Mouse (Mus musculus) heart, embryonic 14.5 days (tissue): ENCODE data around the gene Fgd4. TPM values are rescaled to one million over a fixed set of nuclear protein-coding genes. Genes with fewer than 3 reads are reported as not detected.
"Not testable (repeated sequence)": the region's sequence is repeated elsewhere in the genome, so short reads cannot be mapped to it uniquely, and the experiment has no call there.

Experiments used
- ATAC-seq: fragments of 200-750 bp; cut with Nextera tagmentation; 2 replicates; pipeline ENCODE4 v1.8.0; 2017; ENCODE audit warnings: low read depth, moderate TSS enrichment; ENCODE audit not compliant: insufficient number of reproducible peaks, insufficient read depth, low FRiP score
- H3K27ac ChIP-seq, 2 experiments: fragments of 200-500 bp in 1 of 2; fragments of 300-500 bp in 1 of 2; sonication (generic) in 1 of 2; replicated peaks in 1 of 2; 2 replicates each; pipeline ENCODE4 v1.5.1; 2012 to 2014; ENCODE audit warnings: low read depth in 2 of 2, low read length in 2 of 2, control low read depth in 1 of 2, mild to moderate bottlenecking in 1 of 2, mixed read lengths in 1 of 2; ENCODE audit not compliant: control insufficient read depth in 1 of 2, insufficient read depth in 1 of 2
- H3K27me3 ChIP-seq: fragments of 300-500 bp; sonication (generic); 2 replicates; pipeline ENCODE4 v1.6.1; 2014; ENCODE audit warnings: mild to moderate bottlenecking, low read length, control low read depth; ENCODE audit not compliant: control insufficient read depth, insufficient read depth
- H3K36me3 ChIP-seq: fragments of 300-500 bp; sonication (generic); 2 replicates; pipeline ENCODE4 v1.6.1; 2014; ENCODE audit warnings: mild to moderate bottlenecking, control low read depth, low read length, mixed read lengths; ENCODE audit not compliant: control insufficient read depth, insufficient read depth
- H3K4me1 ChIP-seq, 2 experiments: fragments of 200-500 bp in 1 of 2; fragments of 300-500 bp in 1 of 2; sonication (generic) in 1 of 2; 2 replicates each; pipeline ENCODE4 v1.6.1; 2012 to 2014; ENCODE audit warnings: low read length in 2 of 2, control low read depth in 1 of 2, mixed read lengths in 1 of 2; ENCODE audit not compliant: control insufficient read depth in 2 of 2, insufficient read depth in 2 of 2
- H3K4me2 ChIP-seq: fragments of 300-500 bp; sonication (generic); 2 replicates; pipeline ENCODE4 v1.6.1; 2014; ENCODE audit warnings: mild to moderate bottlenecking, low read length
- H3K4me3 ChIP-seq, 2 experiments: fragments of 200-500 bp in 1 of 2; fragments of 300-500 bp in 1 of 2; sonication (generic) in 1 of 2; 2 replicates each; pipeline ENCODE4 v1.5.1; 2012 to 2014; ENCODE audit warnings: low read length in 2 of 2, mild to moderate bottlenecking in 2 of 2, control low read depth in 1 of 2, low read depth in 1 of 2, moderate library complexity in 1 of 2; ENCODE audit not compliant: control insufficient read depth in 1 of 2, insufficient read depth in 1 of 2
- H3K9ac ChIP-seq: fragments of 300-500 bp; sonication (generic); 2 replicates; pipeline ENCODE4 v1.6.1; 2014; ENCODE audit warnings: mild to moderate bottlenecking, low read length
- H3K9me3 ChIP-seq: fragments of 300-500 bp; sonication (generic); 2 replicates; pipeline ENCODE4 v1.6.1; 2016; ENCODE audit warnings: low read length, control low read depth; ENCODE audit not compliant: control insufficient read depth
- WGBS: fragments of 180-500 bp; shearing (Covaris S2); extraction: QIAGEN DNeasy Blood & Tissue Kit; methylation state at CpG from one replicate; pipeline ENCODE4 v1.1.7; 2014; 5-methylcytosine and 5-hydroxymethylcytosine counted together
- polyA plus RNA-seq: library from polyadenylated mRNA; unstranded; fragments of >200 nt; fragmentation: Nextera tagmentation; extraction: Ambion mirVana; gene quantifications from 2 replicates; pipeline ENCODE4 v1.2.1, GENCODE M21; 2014

Gene Fgd4
- polyA plus RNA-seq, 1 experiment from 2014 or later = 15.7 TPM

DNA sequence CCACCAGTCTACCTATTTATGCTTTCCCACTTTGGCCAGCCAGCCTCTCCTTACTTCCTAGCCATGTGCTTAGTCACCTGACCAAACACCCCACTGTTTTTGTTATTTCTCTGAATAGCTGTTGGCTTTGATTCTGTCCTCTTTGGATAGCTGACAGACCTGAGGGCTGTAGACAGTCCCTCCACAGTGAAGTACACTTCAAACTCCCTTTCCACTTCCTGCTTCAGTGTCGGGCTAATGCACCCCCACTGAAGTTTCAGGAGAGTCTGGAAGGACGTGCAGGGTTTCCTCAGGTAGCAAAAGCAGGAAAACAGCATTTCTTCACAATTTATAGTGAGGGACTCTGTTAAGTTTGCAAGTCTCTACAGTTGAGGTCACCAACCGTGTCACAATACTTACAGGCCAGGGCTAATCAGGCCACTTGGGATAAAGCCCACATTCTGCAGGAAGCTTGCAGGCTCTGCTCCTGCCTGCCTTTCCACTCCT, 57.4 kb downstream of the Fgd4 start:
- Histone ChIP-seq H3K27me3 (no peaks in the 10 kb centered on the region), H3K27ac (peak overlapping the region; percentile 20 to 60), H3K9me3 (no peaks in the 10 kb centered on the region), H3K36me3 (no peaks in the 10 kb centered on the region), H3K4me2 (no peak overlapping the region), H3K4me1 (peaks cover 2 to 18% of the 10 kb centered on the region in 2 experiments; a peak in 3 of 4 replicates), H3K4me3 (no peak overlapping the region), H3K9ac (no peak overlapping the region)
- no peak for ATAC-seq
- WGBS = 18% methylated on average over 3 of the region's 3 CpGs

DNA sequence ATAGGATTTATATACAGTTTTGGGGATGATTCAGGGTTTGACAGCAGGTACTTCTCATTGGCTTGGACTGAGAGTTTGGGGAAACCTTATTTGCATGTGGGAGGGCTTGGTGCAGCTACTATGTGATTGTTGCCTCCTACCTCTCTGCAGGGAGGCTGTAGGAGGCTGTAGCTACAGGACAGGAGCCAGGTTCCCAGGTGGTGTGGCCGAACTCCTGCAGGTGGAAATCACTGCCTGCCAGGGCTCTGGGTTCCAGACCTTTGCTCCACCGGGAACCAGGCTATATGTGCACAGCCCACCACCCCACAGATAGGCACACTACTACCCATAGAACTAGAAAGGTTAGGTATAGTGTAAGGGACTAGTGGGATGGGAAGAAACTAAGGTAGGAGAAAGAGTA, 61.0 kb downstream of the Fgd4 start:
- not testable (repeated sequence) for H3K36me3 ChIP-seq, H3K9ac ChIP-seq, H3K4me1 ChIP-seq, ATAC-seq, H3K27me3 ChIP-seq, H3K4me2 ChIP-seq, H3K9me3 ChIP-seq, H3K27ac ChIP-seq, H3K4me3 ChIP-seq
- 58% methylated on average over 2 of the region's 2 CpGs for WGBS

DNA sequence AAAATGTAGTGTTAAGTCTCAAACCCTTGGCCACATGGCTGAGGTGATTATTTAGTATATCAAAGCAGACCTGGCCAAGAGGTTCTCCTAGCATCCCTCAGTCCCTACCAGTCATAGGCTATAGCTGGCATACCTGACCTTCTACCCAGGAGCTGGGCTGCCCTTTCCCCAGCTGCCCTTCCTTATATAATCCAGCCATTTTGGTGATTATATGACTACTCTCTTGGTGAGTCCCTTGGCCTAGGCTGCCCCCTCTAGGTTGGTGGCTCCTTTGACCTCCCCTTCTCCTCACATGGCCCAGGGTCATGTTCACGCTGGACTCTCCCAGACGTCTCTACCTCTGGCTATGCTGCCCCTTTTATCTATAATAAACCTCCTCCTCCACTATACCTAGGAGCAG, 65.1 kb downstream of the Fgd4 start:
- no peak overlapping the region for H3K9ac ChIP-seq
- H3K27ac ChIP-seq = no peak overlapping the region
- no peaks in the 10 kb centered on the region for H3K36me3 ChIP-seq
- no peak for ATAC-seq
- no peaks in the 10 kb centered on the region for H3K9me3 ChIP-seq
- WGBS = 57% methylated on average over 2 of the region's 2 CpGs
- no peaks in the 10 kb centered on the region for H3K4me1 ChIP-seq
- no peak overlapping the region for H3K4me3 ChIP-seq
- no peaks in the 10 kb centered on the region for H3K27me3 ChIP-seq
- no peak overlapping the region for H3K4me2 ChIP-seq

DNA sequence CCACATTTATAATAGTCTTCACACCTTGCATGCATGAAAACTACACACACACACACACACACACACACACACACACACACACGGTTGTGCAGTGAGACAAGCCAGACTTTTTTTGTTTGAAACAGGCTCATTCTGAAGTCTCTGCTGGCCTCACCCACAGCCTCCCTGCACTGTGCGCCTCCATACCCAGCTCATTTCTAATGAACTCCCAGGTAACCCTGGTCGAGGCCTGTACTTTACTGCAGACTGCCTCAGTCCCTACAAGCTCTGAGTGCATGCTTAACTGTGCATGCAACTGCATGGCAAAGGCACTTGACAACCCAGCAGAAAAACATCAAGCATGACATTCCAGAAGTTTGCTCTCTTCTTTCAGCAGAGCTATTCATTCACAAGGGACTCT, 72.3 kb downstream of the Fgd4 start:
- WGBS = 57% methylated on average over 3 of the region's 3 CpGs
- no peak overlapping the region for H3K4me2 ChIP-seq
- no peak overlapping the region for H3K4me3 ChIP-seq
- H3K27ac ChIP-seq = peak overlapping the region; percentile 41 to 59; a peak in 2 of 4 replicates
- no peak overlapping the region for H3K9ac ChIP-seq
- no peaks in the 10 kb centered on the region for H3K27me3 ChIP-seq
- no peaks in the 10 kb centered on the region for H3K36me3 ChIP-seq
- H3K4me1 ChIP-seq = peaks cover 16 to 17% of the 10 kb centered on the region in 2 experiments
- ATAC-seq = no peak; the same call in 1 of the 2 replicates
- H3K9me3 ChIP-seq = no peaks in the 10 kb centered on the region

DNA sequence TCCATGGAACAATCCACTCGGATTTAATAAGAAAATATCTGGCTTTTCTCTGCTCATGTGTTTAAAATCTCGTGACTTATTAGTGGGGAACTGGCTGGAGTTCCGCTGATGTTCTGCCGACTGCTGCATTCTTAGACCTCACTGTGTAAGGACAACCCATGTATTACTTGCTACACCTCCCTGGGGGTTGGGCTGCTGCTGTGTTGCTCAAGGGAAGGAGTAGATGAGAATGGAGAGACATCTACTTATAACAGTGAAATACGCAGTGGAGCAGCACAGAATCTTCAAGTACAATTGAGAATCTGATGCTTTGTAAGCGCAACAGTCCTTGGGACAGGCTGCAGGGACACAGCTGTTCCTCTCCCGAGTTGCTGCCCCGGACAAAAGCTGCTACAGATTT, 73.1 kb downstream of the Fgd4 start:
- peak overlapping the region; percentile 66 for H3K4me2 ChIP-seq

DNA sequence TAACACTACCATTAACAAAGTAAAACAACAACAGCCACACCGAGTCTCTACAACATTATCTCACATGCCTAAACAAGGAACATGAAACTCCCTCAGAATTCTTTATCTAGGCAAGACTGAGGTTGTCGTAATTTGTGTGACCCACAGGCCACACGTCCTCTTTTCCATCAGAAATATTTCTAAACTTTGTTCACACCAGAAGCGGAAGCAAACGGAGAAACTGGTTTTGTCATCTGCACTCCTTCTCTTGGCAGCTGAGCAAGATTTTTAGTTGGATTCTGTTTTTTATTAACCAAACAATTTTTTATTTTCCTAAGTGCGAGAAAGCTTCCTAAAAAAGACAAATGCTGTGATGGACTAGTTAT, 73.6 kb downstream of the Fgd4 start:
- H3K27me3 ChIP-seq = no peaks in the 10 kb centered on the region
- peak overlapping the region; percentile 72 for H3K9ac ChIP-seq
- H3K36me3 ChIP-seq = no peaks in the 10 kb centered on the region
- H3K9me3 ChIP-seq = no peaks in the 10 kb centered on the region
- no peak for ATAC-seq
- peak overlapping the region; percentile 86 to 95 for H3K27ac ChIP-seq
- peak overlapping the region; percentile 66 for H3K4me2 ChIP-seq
- 13% methylated on average over 6 of the region's 6 CpGs for WGBS
- peaks cover 16 to 22% of the 10 kb centered on the region in 2 experiments for H3K4me1 ChIP-seq
- peak overlapping the region; percentile 37 to 45; a peak in 3 of 4 replicates for H3K4me3 ChIP-seq

More for the DNA sequence above, 73.1 kb downstream of the Fgd4 start:
- peak; percentile 75 for ATAC-seq
- no peaks in the 10 kb centered on the region for H3K36me3 ChIP-seq
- no peaks in the 10 kb centered on the region for H3K27me3 ChIP-seq
- H3K9ac ChIP-seq = peak overlapping the region; percentile 72
- H3K4me1 ChIP-seq = peaks cover 16 to 19% of the 10 kb centered on the region in 2 experiments
- peak overlapping the region; percentile 86 to 95 for H3K27ac ChIP-seq
- WGBS = 23% methylated on average over 8 of the region's 8 CpGs
- H3K9me3 ChIP-seq = no peaks in the 10 kb centered on the region
- H3K4me3 ChIP-seq = peak overlapping the region; percentile 27 to 45; a peak in 3 of 4 replicates

DNA sequence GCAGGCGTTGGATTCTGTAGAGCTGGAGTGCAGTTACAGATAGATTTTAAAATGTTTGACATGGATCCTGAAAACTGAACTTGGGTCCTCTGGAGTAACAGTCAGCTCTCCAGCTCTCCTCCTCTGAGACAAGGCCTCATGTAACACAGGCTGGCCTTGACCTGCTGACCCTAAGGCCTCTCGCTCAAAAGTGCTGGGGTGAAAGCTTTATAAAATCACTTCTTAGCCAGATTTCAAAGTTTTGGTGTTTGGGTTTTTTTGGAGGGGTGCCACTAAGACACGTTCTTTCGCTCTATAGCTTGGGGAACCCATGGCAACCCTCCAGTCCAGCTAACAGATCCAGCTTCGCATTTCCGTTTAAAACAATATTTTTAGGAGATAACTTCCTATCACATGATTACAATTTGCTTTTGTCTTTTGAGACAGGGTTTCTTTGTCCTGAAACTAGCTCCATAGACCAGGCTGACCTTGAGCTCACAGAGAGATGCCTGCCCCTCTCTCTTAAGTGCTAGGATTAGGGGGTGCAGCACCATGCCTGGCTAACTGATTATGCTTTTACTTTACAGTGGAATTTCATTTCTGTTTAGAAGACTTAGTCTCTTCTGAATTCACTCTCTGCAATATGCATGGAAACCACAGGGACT, 74.1 kb downstream of the Fgd4 start:
- no peaks in the 10 kb centered on the region for H3K27me3 ChIP-seq
- H3K36me3 ChIP-seq = no peaks in the 10 kb centered on the region
- peak overlapping the region; percentile 72 for H3K9ac ChIP-seq
- H3K4me1 ChIP-seq = peaks cover 16 to 27% of the 10 kb centered on the region in 2 experiments
- H3K4me2 ChIP-seq = peak overlapping the region; percentile 66
- H3K9me3 ChIP-seq = no peaks in the 10 kb centered on the region
- peak; percentile 55; the same call in 1 of the 2 replicates for ATAC-seq
- peak overlapping the region; percentile 86 to 95 for H3K27ac ChIP-seq
- WGBS = 45% methylated on average over 6 of the region's 6 CpGs
- peak overlapping the region; percentile 37 to 45 for H3K4me3 ChIP-seq
